Mouse (Mus musculus) limb, embryonic 14.5 days (tissue): Measurements from ENCODE around the gene Slc38a3. TPM values are rescaled to one million over a fixed set of nuclear protein-coding genes. Genes with fewer than 3 reads are reported as not detected.
A peak's percentile ranks its signal among the peaks of the same experiment; 100 is the strongest.

ENCODE experiments used
- ATAC-seq: fragments of 200-750 bp; cut with Nextera tagmentation; 2 replicates; pipeline ENCODE4 v1.8.0; 2017; ENCODE audit warnings: low read depth, moderate number of reproducible peaks, moderate TSS enrichment; ENCODE audit not compliant: low FRiP score
- DNase-seq: peaks from one replicate; pipeline ENCODE4 v3.0.0-alpha.2; 2015; ENCODE audit warnings: low spot score
- H3K27ac ChIP-seq: fragments of 300-500 bp; sonication (generic); replicated peaks from 2 replicates; pipeline ENCODE4 v1.5.1; 2014; ENCODE audit warnings: low read depth, mild to moderate bottlenecking, low read length, moderate library complexity, mixed read lengths
- H3K27me3 ChIP-seq: fragments of 300-500 bp; sonication (generic); 2 replicates; pipeline ENCODE4 v1.6.1; 2014; ENCODE audit warnings: low read length, mixed read lengths; ENCODE audit not compliant: control insufficient read depth, insufficient read depth
- H3K36me3 ChIP-seq: fragments of 300-500 bp; sonication (generic); 2 replicates; pipeline ENCODE4 v1.6.1; 2014; ENCODE audit warnings: mild to moderate bottlenecking, low read length, moderate library complexity, mixed read lengths; ENCODE audit not compliant: control insufficient read depth, insufficient read depth
- H3K4me1 ChIP-seq: fragments of 300-500 bp; sonication (generic); 2 replicates; pipeline ENCODE4 v1.6.1; 2014; ENCODE audit warnings: antibody characterized with exemption, low read length, mixed read lengths; ENCODE audit not compliant: control insufficient read depth, insufficient read depth
- H3K4me2 ChIP-seq: fragments of 300-500 bp; sonication (generic); replicated peaks from 2 replicates; pipeline ENCODE4 v1.6.1; 2014; ENCODE audit warnings: low read depth, mild to moderate bottlenecking, low read length, moderate library complexity; ENCODE audit not compliant: severe bottlenecking
- H3K4me3 ChIP-seq: fragments of 300-500 bp; sonication (generic); replicated peaks from 2 replicates; pipeline ENCODE4 v1.5.1; 2014; ENCODE audit warnings: low read length
- H3K9ac ChIP-seq: fragments of 300-500 bp; sonication (generic); 2 replicates; pipeline ENCODE4 v1.6.1; 2014; ENCODE audit warnings: mild to moderate bottlenecking, low read depth, low read length, moderate library complexity; ENCODE audit not compliant: severe bottlenecking
- H3K9me3 ChIP-seq: fragments of 300-500 bp; sonication (generic); 2 replicates; pipeline ENCODE4 v1.6.1; 2016; ENCODE audit warnings: low read length; ENCODE audit not compliant: control insufficient read depth
- POLR2A ChIP-seq: fragments of 200-500 bp; IDR thresholded peaks from 2 replicates; pipeline ENCODE4 v1.8.0; 2012; ENCODE audit warnings: inconsistent platforms, mild to moderate bottlenecking, moderate library complexity, borderline replicate concordance; ENCODE audit not compliant: insufficient read depth, insufficient read length; ENCODE audit errors: extremely low read depth
- WGBS: fragments of 180-500 bp; shearing (Covaris S2); extraction: QIAGEN DNeasy Blood & Tissue Kit; methylation state at CpG from one replicate; pipeline ENCODE4 v1.1.7; 2014; 5-methylcytosine and 5-hydroxymethylcytosine counted together
- polyA plus RNA-seq, 2 experiments: library from polyadenylated mRNA; depleted of rRNA in 1 of 2; stranded (reverse) in 1 of 2; unstranded in 1 of 2; fragments of >200 nt; fragmentation: Nextera tagmentation in 1 of 2; extraction: Ambion mirVana in 1 of 2; gene quantifications; 2 replicates each; pipeline versions ENCODE4 v1.2.1 to v1.2.3; 2012 to 2014

The Slc38a3 gene
- polyA plus RNA-seq, 2 experiments, result 6.0 to 22.4 TPM

DNA sequence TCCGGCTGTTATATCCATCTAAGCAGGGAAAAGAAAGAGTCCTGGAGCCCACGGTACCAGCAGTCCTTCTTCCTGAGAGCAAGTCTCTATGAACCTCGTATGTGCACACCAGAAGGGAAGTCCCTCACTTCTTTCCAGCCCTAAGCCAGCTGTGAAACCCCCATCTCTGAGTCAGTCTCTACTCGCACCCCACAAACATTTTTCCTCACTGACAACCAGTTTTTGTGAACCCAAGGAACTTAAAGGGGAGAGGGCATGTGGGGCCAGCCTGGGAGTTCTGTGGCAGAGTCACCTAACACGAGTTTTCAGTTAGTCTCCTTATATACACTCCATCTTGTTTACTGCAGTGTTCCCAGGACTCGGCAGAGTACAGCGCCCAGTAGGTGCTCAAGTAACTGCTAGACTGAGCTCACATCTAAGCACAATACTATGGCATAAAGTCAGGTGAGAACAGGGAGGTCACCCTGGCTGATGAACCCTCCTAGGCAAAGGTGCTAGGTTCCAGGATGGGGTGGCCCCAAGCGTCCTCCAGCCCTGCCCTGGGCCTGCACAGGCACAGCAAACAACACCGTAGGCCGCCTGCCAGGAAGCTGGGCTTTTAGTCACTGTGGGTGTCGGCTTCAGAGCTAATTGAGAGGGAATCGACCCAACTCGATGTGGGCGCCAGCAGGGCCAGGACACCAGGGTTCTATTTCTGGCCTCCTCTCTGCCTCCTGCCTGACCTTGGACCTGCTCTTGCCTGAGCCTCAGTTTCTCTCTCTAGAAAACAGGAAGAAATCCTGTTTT is 34.2 kb upstream of the Slc38a3 start:
- peak overlapping the region; percentile 43 for H3K27ac ChIP-seq
- ATAC-seq, result no peak

DNA sequence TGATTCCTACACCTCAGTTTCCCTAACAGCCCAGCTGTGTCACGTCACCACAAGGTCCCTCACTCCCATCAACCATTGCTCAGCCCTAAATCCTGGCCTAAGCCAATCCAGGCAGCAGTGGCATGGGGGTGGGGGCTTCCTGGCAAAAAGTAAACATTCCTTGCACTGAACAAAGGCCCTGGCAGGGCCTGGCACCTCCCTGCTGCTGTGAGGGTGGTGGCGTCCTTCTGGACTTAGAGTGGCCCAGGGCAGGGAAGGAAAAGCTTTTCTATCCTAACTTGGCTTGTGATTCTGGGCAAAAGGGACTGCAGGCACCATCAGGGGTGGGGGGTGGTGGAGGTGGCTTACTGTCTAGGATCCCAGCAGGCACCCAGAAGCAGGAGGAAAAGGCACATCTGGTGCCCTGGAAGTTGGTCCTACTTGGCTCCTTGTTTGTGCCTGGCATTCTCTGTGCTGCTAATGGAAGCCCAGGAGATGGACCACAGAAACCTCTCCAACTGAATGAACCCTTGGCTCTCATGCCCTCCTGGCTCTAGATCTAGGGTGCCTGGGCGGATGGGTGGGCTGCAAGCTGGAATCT is 33.4 kb upstream of the Slc38a3 start:
- WGBS, result 75% methylated on average over 3 of the region's 3 CpGs
- TF ChIP-seq POLR2A, result no peak
- no peaks in the 10 kb centered on the region for H3K27me3 ChIP-seq
- peaks cover 93% of the 10 kb centered on the region for H3K4me1 ChIP-seq
- peak overlapping the region; percentile 50 for H3K27ac ChIP-seq
- H3K9ac ChIP-seq, result peak overlapping the region; percentile 28; the same call in 1 of the 2 replicates
- H3K36me3 ChIP-seq, result peaks cover 44% of the 10 kb centered on the region
- H3K9me3 ChIP-seq, result no peaks in the 10 kb centered on the region
- DNase-seq, result no peak
- H3K4me3 ChIP-seq, result no peak overlapping the region
- no peak for ATAC-seq
- H3K4me2 ChIP-seq, result no peak overlapping the region

More for the DNA sequence above, 34.2 kb upstream of the Slc38a3 start:
- Histone ChIP-seq H3K4me1 (peaks cover 85% of the 10 kb centered on the region), H3K9ac (peak overlapping the region; percentile 28; the same call in 1 of the 2 replicates), H3K36me3 (peaks cover 43% of the 10 kb centered on the region), H3K4me3 (no peak overlapping the region), H3K27me3 (no peaks in the 10 kb centered on the region), H3K9me3 (no peaks in the 10 kb centered on the region), H3K4me2 (0 out of 2 replicates have a peak overlapping the region, but pooled peaks have one; percentile 7)
- no peak for DNase-seq
- no peak for TF ChIP-seq POLR2A
- WGBS, result 42% methylated on average over 14 of the region's 14 CpGs

DNA sequence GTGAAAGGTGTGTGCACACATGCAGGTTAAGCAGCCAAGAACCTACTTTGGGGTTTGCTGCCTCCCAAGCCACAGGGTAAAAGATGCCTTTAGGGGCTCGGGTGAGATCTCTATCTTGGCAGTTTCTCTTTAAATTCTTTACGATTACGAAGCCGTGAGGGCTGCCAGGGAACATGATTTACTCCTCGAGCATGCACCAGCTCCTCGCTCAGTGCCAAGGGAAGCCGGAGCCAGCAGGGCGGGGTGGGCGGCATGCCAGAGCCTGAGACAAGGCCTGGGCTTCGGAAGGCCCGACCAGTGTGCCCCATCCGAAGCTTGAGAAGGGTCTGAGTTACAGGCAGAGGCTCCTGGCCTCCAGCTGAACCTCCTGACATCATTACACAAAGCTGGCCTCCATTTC is 32.3 kb upstream of the Slc38a3 start:
- ATAC-seq, result no peak

DNA sequence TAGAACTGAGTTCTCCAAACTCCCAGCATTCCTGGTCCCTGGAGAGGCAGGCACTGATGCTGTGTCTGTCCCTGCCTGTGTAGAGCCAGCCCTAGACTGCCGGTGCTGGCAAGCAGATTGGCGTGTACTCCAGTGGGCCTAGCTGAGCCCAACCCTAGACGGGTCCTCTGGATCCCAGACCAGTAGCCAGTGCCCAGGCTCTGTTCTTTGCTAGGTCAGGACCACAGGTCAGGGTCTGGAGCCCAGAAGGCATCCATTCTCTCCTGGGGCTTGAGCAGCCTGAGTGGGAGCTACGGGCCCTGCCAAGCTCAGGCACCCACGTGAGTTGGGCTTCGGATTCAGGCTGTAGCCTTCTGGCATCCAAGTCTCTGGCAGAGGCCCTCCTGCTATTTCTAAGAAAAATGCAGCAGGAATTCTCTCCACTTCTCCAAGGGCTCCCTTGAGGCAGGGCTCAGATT is 30.8 kb upstream of the Slc38a3 start:
- WGBS, result 17% methylated on average over 6 of the region's 6 CpGs
- Histone ChIP-seq H3K9ac (0 out of 2 replicates have a peak overlapping the region, but pooled peaks have one; percentile 34), H3K4me3 (no peak overlapping the region), H3K4me2 (0 out of 2 replicates have a peak overlapping the region, but pooled peaks have one; percentile 23), H3K4me1 (peaks cover 81% of the 10 kb centered on the region), H3K27ac (peak overlapping the region; percentile 46), H3K36me3 (peaks cover 58% of the 10 kb centered on the region), H3K9me3 (no peaks in the 10 kb centered on the region), H3K27me3 (no peaks in the 10 kb centered on the region)
- DNase-seq, result no peak
- ATAC-seq, result no peak
- TF ChIP-seq POLR2A, result no peak

More for the DNA sequence above, 32.3 kb upstream of the Slc38a3 start:
- H3K4me2 ChIP-seq, result peak overlapping the region; percentile 18; the same call in 1 of the 2 replicates
- no peak for TF ChIP-seq POLR2A
- DNase-seq, result peak; percentile 71
- peak overlapping the region; percentile 43; the same call in 1 of the 2 replicates for H3K27ac ChIP-seq
- no peaks in the 10 kb centered on the region for H3K27me3 ChIP-seq
- H3K36me3 ChIP-seq, result peaks cover 55% of the 10 kb centered on the region
- H3K4me1 ChIP-seq, result peaks cover 95% of the 10 kb centered on the region
- WGBS, result 19% methylated on average over 12 of the region's 12 CpGs
- 0 out of 2 replicates have a peak overlapping the region, but pooled peaks have one; percentile 28 for H3K9ac ChIP-seq
- no peaks in the 10 kb centered on the region for H3K9me3 ChIP-seq
- no peak overlapping the region; the same call in 1 of the 2 replicates for H3K4me3 ChIP-seq

DNA sequence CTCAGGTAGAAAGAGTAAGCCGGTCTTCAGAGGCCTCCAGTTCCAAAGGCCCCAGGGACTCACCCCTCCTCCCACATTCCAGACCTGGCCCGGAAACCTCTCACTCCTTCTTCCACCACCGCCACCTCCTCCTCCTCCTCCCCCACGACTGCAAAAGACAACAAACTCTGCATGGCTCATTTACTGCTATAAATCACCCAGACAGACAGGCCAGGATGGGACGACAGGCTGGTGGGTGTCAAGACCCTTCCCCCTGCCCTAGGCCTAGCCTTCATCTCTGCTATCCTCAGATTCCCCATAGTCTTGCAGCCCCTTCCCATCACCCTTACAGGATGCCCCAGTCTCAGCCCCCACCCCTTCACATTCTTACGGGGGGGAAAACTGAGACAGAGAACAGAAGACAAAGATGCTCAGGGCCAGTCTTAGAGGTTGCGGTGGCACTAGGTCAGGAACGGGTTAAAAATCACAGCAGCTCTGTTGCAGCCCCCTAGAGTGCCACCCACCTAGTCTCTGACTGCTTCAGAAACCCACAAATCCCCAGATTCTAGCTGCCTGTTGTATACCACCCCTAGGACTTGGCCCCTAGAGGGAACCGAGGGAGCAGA is 30.1 kb upstream of the Slc38a3 start:
- H3K4me3 ChIP-seq, result peak overlapping the region; percentile 1; the same call in 1 of the 2 replicates
- 0 out of 2 replicates have a peak overlapping the region, but pooled peaks have one; percentile 34 for H3K9ac ChIP-seq
- H3K27me3 ChIP-seq, result no peaks in the 10 kb centered on the region
- DNase-seq (no peak), ATAC-seq (no peak)
- WGBS, result 7% methylated on average over 9 of the region's 9 CpGs
- H3K4me2 ChIP-seq, result peak overlapping the region; percentile 23; the same call in 1 of the 2 replicates
- no peaks in the 10 kb centered on the region for H3K9me3 ChIP-seq
- H3K4me1 ChIP-seq, result peaks cover 75% of the 10 kb centered on the region
- no peak for TF ChIP-seq POLR2A
- peak overlapping the region; percentile 39; the same call in 1 of the 2 replicates for H3K27ac ChIP-seq
- H3K36me3 ChIP-seq, result peaks cover 58% of the 10 kb centered on the region
